ENCODE assay signal across 8 mouse cellular contexts in the genomic region with DNA sequence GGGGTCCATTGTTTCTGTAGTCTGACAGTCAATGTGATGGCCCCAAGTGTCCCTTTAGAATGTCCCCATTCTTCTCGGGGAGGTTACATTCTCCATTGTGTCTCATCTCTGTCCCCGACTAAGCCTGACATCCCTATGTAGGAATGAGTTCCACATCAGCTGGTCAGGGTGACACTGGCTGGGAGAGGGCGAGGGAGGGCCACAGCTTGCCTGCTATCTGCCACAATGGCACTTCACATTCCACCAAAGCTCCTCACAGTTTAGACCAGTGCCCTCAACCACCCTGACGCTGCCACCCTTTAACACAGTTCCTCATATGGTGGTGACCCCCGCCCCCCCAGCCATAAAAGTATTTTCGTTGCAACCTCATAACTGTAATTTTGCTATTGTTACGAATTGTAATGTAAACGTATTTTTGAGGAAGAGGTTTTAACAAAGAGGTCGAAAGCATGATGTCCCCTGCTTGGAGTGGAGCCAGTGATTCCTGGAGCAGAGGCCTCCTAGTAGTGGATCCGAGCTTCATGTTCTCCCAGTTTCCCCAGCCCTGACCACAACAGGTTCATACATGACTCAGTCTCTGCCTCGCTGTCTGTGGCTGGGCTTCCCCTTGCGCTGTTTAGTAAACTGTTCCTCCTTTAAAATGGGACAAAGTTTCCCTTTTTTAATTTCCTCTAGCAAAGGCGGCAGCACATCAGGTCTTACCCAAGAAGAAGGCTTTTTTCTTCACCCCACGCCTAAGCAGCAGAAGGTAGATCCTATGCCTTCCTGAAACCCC. TPM values are rescaled to one million over a fixed set of nuclear protein-coding genes. Genes with fewer than 3 reads are reported as not detected.
DNase-seq lines count a peak whose midpoint lies in the region; ATAC-seq lines count a peak whose summit lies in the region.

No protein-coding gene starts in this region.

- peak; percentile 35 for DNase-seq in adrenal gland, postnatal 14 days
- no peak for DNase-seq in adrenal gland, adult 8-10 months
- DNase-seq in layer of hippocampus, adult 11-12 months (ENCODE audit: low spot score): peak; percentile 50
- DNase-seq in layer of hippocampus, postnatal 10 days (ENCODE audit: low spot score in 2 of 2): no peak
- DNase-seq in 416B (ENCODE audit: low read depth): peak; percentile 34
- no peak for DNase-seq in thymus, postnatal 10 days (ENCODE audit: low spot score in 2 of 2)
- no peak for DNase-seq in frontal cortex, postnatal 10 days (ENCODE audit: low spot score in 2 of 2)

- peak; percentile 13 to 52; a peak in 3 of 4 replicates for ATAC-seq in hematopoietic stem cell, adult 5-6 weeks (replicated peaks in 1 of 2; ENCODE audit: insufficient read depth in 1 of 2, low FRiP score in 2 of 2, low TSS enrichment in 1 of 2, low read depth in 1 of 2, poor library complexity in 2 of 2, severe bottlenecking in 2 of 2)

RNA-seq across cellular contexts. Expression of a gene that starts 47.4 kb away (rescaled TPM):
- total RNA-seq in adrenal gland, postnatal 14 days (2021): 42.8 and 43.6 TPM in 2 replicates
- total RNA-seq in adrenal gland, adult 8-10 months (2022): 10 to 100 TPM; 36.7 to 55.6 (median 44.3) TPM
- 10 to 100 TPM; 12.8 to 15.5 TPM for total RNA-seq in layer of hippocampus, postnatal 10 days (2021)
- total RNA-seq in hematopoietic stem cell, adult 5-6 weeks (2017): 1.2 and 2.1 TPM in 2 replicates

Comparison
In these comparisons a context has a peak if more than half of its experiments do, and no peak if none do; other contexts are left out.
1. DNase-seq: peak in adrenal gland, postnatal 14 days (single experiment), layer of hippocampus, adult 11-12 months (single experiment) and 416B (single experiment); none in adrenal gland, adult 8-10 months (single experiment), layer of hippocampus, postnatal 10 days (0 of 2), thymus, postnatal 10 days (0 of 2) and frontal cortex, postnatal 10 days (0 of 2).